Comparison of ENCODE assay signal across 8 mouse cellular contexts in the genomic region with DNA sequence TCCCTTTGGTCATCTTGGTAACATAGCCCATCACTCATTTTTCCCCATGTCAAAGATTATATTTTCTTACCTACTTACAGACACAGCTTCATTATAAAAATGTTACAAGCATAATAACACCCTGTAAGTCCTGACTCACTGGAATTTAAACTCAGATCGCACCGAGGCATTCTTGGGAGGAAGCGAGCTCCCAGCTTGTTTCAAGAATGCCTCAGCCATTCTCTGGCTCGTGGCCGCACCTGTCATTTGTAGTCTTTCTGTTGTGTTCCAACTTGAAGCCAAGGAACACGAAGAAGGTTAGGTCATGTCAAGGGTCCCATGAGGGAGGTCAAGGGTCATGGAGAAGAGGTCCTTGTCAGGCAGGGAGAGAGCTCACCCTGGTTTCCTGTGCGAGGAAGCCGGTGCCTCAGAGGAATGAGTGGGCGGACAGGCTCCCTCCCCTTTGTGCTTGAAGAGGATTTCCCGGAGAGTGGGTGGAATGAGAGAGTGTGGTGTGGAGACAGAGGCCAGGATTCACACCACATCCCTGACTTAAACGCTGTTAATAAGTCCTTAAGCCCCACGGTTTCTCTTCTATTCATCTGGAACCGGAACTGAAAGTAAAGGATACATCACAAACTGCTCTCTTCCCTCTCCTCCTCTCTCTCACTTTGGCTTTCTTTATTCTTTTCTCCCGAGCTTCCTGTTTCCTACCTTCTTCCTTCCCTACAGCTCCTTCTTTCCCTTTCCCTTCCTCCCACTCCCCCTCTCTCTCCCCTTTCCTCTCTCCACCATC.
DNase-seq lines count a peak whose midpoint lies in the region; ATAC-seq lines count a peak whose summit lies in the region.

No protein-coding gene starts in this region.

- H3K4me1 ChIP-seq in hindbrain, embryonic 10.5 days (replicated peaks) = peaks cover 21% of the 10 kb centered on the region
- H3K4me1 ChIP-seq in hindbrain, embryonic 16.5 days (ENCODE audit: control insufficient read depth, insufficient read depth, low read depth, low read length) = no peaks in the 10 kb centered on the region
- H3K4me1 ChIP-seq in heart, embryonic 15.5 days (replicated peaks) = peaks cover 18% of the 10 kb centered on the region
- H3K4me1 ChIP-seq in hindbrain, embryonic 12.5 days = 0 out of 2 replicates have a peak, but pooled peaks cover 6% of the 10 kb centered on the region

- H3K9me3 ChIP-seq in hindbrain, embryonic 10.5 days = no peaks in the 10 kb centered on the region
- H3K9me3 ChIP-seq in hindbrain, embryonic 16.5 days (ENCODE audit: control insufficient read depth, low read length) = no peaks in the 10 kb centered on the region
- no peaks in the 10 kb centered on the region for H3K9me3 ChIP-seq in heart, embryonic 15.5 days (replicated peaks)
- H3K9me3 ChIP-seq in hindbrain, embryonic 12.5 days (replicated peaks) = no peaks in the 10 kb centered on the region

- H3K4me3 ChIP-seq in hindbrain, embryonic 10.5 days = no peak overlapping the region
- H3K4me3 ChIP-seq in hindbrain, embryonic 16.5 days (ENCODE audit: low read length) = no peak overlapping the region
- H3K4me3 ChIP-seq in heart, embryonic 15.5 days = no peak overlapping the region
- H3K4me3 ChIP-seq in hindbrain, embryonic 12.5 days = no peak overlapping the region

- no peak for DNase-seq in hindbrain, embryonic 10.5 days (ENCODE audit: low spot score)
- peak; percentile 46 for DNase-seq in adrenal gland, adult 8-10 months
- peak; percentile 19 to 55 for DNase-seq in left cerebral cortex, postnatal 25 days (ENCODE audit: low spot score in 2 of 2)
- no peak for DNase-seq in cerebellum, adult 8-10 months
- no peak for DNase-seq in cerebellum, postnatal 4 days (ENCODE audit: low spot score in 2 of 2)

- 0 out of 2 replicates have a peak, but pooled peaks cover 4% of the 10 kb centered on the region for H3K27me3 ChIP-seq in hindbrain, embryonic 10.5 days (ENCODE audit: insufficient read depth, poor library complexity, severe bottlenecking)
- H3K27me3 ChIP-seq in hindbrain, embryonic 16.5 days (replicated peaks; ENCODE audit: control insufficient read depth, insufficient read depth, low read length) = no peaks in the 10 kb centered on the region
- no peaks in the 10 kb centered on the region for H3K27me3 ChIP-seq in heart, embryonic 15.5 days
- H3K27me3 ChIP-seq in hindbrain, embryonic 12.5 days = no peaks in the 10 kb centered on the region

- no peak overlapping the region; the same call in 1 of the 2 replicates for H3K9ac ChIP-seq in hindbrain, embryonic 16.5 days (ENCODE audit: low read depth, low read length)
- no peak overlapping the region for H3K9ac ChIP-seq in heart, embryonic 15.5 days
- H3K9ac ChIP-seq in hindbrain, embryonic 12.5 days = no peak overlapping the region

- no peaks in the 10 kb centered on the region for H3K36me3 ChIP-seq in hindbrain, embryonic 10.5 days
- H3K36me3 ChIP-seq in hindbrain, embryonic 16.5 days (ENCODE audit: control insufficient read depth, insufficient read depth, low read length) = no peaks in the 10 kb centered on the region
- no peaks in the 10 kb centered on the region for H3K36me3 ChIP-seq in heart, embryonic 15.5 days
- H3K36me3 ChIP-seq in hindbrain, embryonic 12.5 days = no peaks in the 10 kb centered on the region

- H3K27ac ChIP-seq in hindbrain, embryonic 10.5 days = 0 out of 2 replicates have a peak overlapping the region, but pooled peaks have one; percentile 3
- no peak overlapping the region for H3K27ac ChIP-seq in hindbrain, embryonic 16.5 days (ENCODE audit: low read depth, low read length)
- H3K27ac ChIP-seq in heart, embryonic 15.5 days = no peak overlapping the region; the same call in 1 of the 2 replicates
- H3K27ac ChIP-seq in hindbrain, embryonic 12.5 days = no peak overlapping the region

- no peak for ATAC-seq in hindbrain, embryonic 16.5 days
- no peak for ATAC-seq in heart, embryonic 15.5 days (replicated peaks; ENCODE audit: insufficient number of reproducible peaks, insufficient read depth, low FRiP score, low read depth)
- no peak for ATAC-seq in hindbrain, embryonic 12.5 days (ENCODE audit: low FRiP score)

- no peak overlapping the region; the same call in 1 of the 2 replicates for H3K4me2 ChIP-seq in hindbrain, embryonic 16.5 days (ENCODE audit: low read length)
- peak overlapping the region; percentile 22 for H3K4me2 ChIP-seq in heart, embryonic 15.5 days
- no peak overlapping the region for H3K4me2 ChIP-seq in hindbrain, embryonic 12.5 days (replicated peaks)

- 38% methylated on average over 14 of the region's 14 CpGs for WGBS in hindbrain, embryonic 10.5 days
- WGBS in hindbrain, embryonic 16.5 days = 42% methylated on average over 14 of the region's 14 CpGs
- 26% methylated on average over 14 of the region's 14 CpGs for WGBS in heart, embryonic 15.5 days
- WGBS in hindbrain, embryonic 12.5 days = 48% methylated on average over 14 of the region's 14 CpGs

- intact Hi-C loops in left cerebral cortex, postnatal 25 days (cut with DNase I) = no loop called here

Comparison
In these comparisons a context has a peak if more than half of its experiments do, and no peak if none do; other contexts are left out.
1. DNase-seq: peak in adrenal gland, adult 8-10 months (single experiment) and left cerebral cortex, postnatal 25 days (2 of 2); none in hindbrain, embryonic 10.5 days (single experiment), cerebellum, adult 8-10 months (single experiment) and cerebellum, postnatal 4 days (0 of 2).